Comparison of ENCODE assay signal across 27 mouse cellular contexts in the genomic region with DNA sequence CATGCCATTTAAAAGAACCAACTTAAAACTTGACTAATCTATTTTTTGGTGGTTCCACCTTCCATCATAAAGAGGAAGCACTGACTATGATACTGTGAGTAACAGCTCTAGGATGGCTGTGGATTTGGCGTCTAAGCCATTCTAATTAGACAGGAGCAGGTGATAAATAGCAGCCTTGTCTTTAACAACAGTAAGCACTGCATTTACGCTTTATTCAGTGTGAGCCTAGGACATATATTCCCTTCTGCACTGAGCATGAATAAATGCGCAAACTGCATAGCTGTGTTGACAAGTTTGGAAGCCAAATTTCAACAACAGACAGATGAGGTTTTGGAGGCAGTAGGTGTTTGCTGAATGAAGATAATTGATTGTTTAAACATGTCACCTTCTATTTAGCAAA.
"Had no signal": no experiment of that assay in that cellular context is flagged by ENCODE, and none has a peak within 500 bp of the region (broad histone marks: within the 10 kb centered on the region; RNA-seq: fewer than 3 reads in every experiment).

No protein-coding gene starts in this region.

- DNase-seq: gastrocnemius, postnatal 14 days; gastrocnemius, postnatal 36 days; heart, adult 11 months; heart, adult 2 months; heart, postnatal 14 days; heart, postnatal 36 days; kidney, adult 11 months; kidney, adult 2 months; kidney, adult 9 months; kidney, postnatal 14 days; kidney, postnatal 36 days; layer of hippocampus, adult 9-11 months; layer of hippocampus, postnatal 36 days; left cerebral cortex, postnatal 4 days had no signal

- H3K4me1 ChIP-seq: heart, embryonic 13.5 days; heart, embryonic 15.5 days; hindbrain, embryonic 13.5 days; hindbrain, embryonic 15.5 days; kidney, embryonic 15.5 days; limb, embryonic 13.5 days; limb, embryonic 15.5 days; liver, embryonic 12.5 days had no signal

- H3K27me3 ChIP-seq: heart, embryonic 13.5 days; heart, embryonic 15.5 days; hindbrain, embryonic 13.5 days; hindbrain, embryonic 15.5 days; kidney, embryonic 15.5 days; limb, embryonic 13.5 days; limb, embryonic 15.5 days; liver, embryonic 12.5 days had no signal

- H3K4me3 ChIP-seq: heart, adult 2 months; heart, embryonic 13.5 days; heart, embryonic 15.5 days; hindbrain, embryonic 13.5 days; hindbrain, embryonic 15.5 days; kidney, embryonic 15.5 days; limb, embryonic 13.5 days; limb, embryonic 15.5 days; liver, embryonic 12.5 days had no signal

- H3K9me3 ChIP-seq: heart, embryonic 13.5 days; heart, embryonic 15.5 days; hindbrain, embryonic 13.5 days; hindbrain, embryonic 15.5 days; kidney, embryonic 15.5 days; limb, embryonic 13.5 days; limb, embryonic 15.5 days; liver, embryonic 12.5 days had no signal

- H3K36me3 ChIP-seq: heart, embryonic 13.5 days; heart, embryonic 15.5 days; hindbrain, embryonic 13.5 days; hindbrain, embryonic 15.5 days; kidney, embryonic 15.5 days; limb, embryonic 13.5 days; limb, embryonic 15.5 days; liver, embryonic 12.5 days had no signal

- H3K9ac ChIP-seq: heart, embryonic 13.5 days; heart, embryonic 15.5 days; hindbrain, embryonic 13.5 days; hindbrain, embryonic 15.5 days; kidney, embryonic 15.5 days; limb, embryonic 13.5 days; limb, embryonic 15.5 days; liver, embryonic 12.5 days; liver, embryonic 14.5 days had no signal

- H3K27ac ChIP-seq: heart, adult 2 months; heart, embryonic 13.5 days; heart, embryonic 15.5 days; hindbrain, embryonic 13.5 days; hindbrain, embryonic 15.5 days; hindbrain, postnatal 0 days; kidney, embryonic 15.5 days; kidney, postnatal 0 days; limb, embryonic 13.5 days; limb, embryonic 15.5 days; liver, embryonic 12.5 days; liver, embryonic 14.5 days had no signal

- H3K4me2 ChIP-seq: heart, embryonic 11.5 days; heart, embryonic 13.5 days; heart, embryonic 15.5 days; hindbrain, embryonic 13.5 days; hindbrain, embryonic 15.5 days; kidney, embryonic 15.5 days; limb, embryonic 13.5 days; limb, embryonic 15.5 days; liver, embryonic 12.5 days had no signal

- ATAC-seq: hindbrain, postnatal 0 days; intestine, embryonic 16.5 days; liver, embryonic 12.5 days had no signal
